In genomic region chr4:57861166-57861565, GRCm38 (mm10) we compare ENCODE assay signal across 19 mouse cellular contexts. TPM values are rescaled to one million over a fixed set of nuclear protein-coding genes. Genes with fewer than 3 reads are reported as not detected.
DNase-seq lines count a peak whose midpoint lies in the region; ATAC-seq and TF ChIP-seq lines count a peak whose summit lies in the region.
"Had no signal": no experiment of that assay in that cellular context is flagged by ENCODE, and none has a peak within 500 bp of the region (broad histone marks: within the 10 kb centered on the region; RNA-seq: fewer than 3 reads in every experiment).

No protein-coding gene starts in this region.

- H3K4me1 ChIP-seq in forebrain, embryonic 11.5 days (replicated peaks; ENCODE audit: control insufficient read depth, insufficient read depth, low read length): no peaks in the 10 kb centered on the region
- no peaks in the 10 kb centered on the region for H3K4me1 ChIP-seq in forebrain, embryonic 16.5 days (replicated peaks; ENCODE audit: control insufficient read depth, insufficient read depth, low read length)
- peaks cover 41% of the 10 kb centered on the region for H3K4me1 ChIP-seq in brown adipose tissue, adult 24 weeks (ENCODE audit: control insufficient read depth, insufficient read depth, insufficient read length, low read length)
- peaks cover 35% of the 10 kb centered on the region for H3K4me1 ChIP-seq in kidney, embryonic 15.5 days
- peaks cover 16% of the 10 kb centered on the region for H3K4me1 ChIP-seq in lung, postnatal 0 days (ENCODE audit: insufficient read depth, low read depth, low read length)
- H3K4me1 ChIP-seq: liver, embryonic 12.5 days had no signal

- no peak for TF ChIP-seq EP300 in lung, postnatal 0 days (IDR thresholded peaks at IDR 0.05)

- WGBS in forebrain, embryonic 11.5 days: 80% methylated on average over 6 of the region's 6 CpGs
- WGBS in forebrain, embryonic 16.5 days: 83% methylated on average over 6 of the region's 6 CpGs
- WGBS in kidney, embryonic 15.5 days: 31% methylated on average over 6 of the region's 6 CpGs
- 57% methylated on average over 6 of the region's 6 CpGs for WGBS in lung, postnatal 0 days

- no peak overlapping the region for H3K27ac ChIP-seq in forebrain, embryonic 11.5 days (ENCODE audit: low read depth, low read length)
- no peak overlapping the region for H3K27ac ChIP-seq in forebrain, embryonic 16.5 days (ENCODE audit: low read length)
- H3K27ac ChIP-seq in brown adipose tissue, adult 24 weeks (replicated peaks; ENCODE audit: low read depth, low read length): peak overlapping the region; percentile 87
- H3K27ac ChIP-seq in kidney, embryonic 15.5 days: no peak overlapping the region
- no peak overlapping the region for H3K27ac ChIP-seq in lung, postnatal 0 days (ENCODE audit: low read length)
- H3K27ac ChIP-seq: embryonic facial prominence, embryonic 10.5 days; liver, embryonic 12.5 days had no signal

- H3K9me3 ChIP-seq in forebrain, embryonic 11.5 days (ENCODE audit: control insufficient read depth, low read length): no peaks in the 10 kb centered on the region
- H3K9me3 ChIP-seq in forebrain, embryonic 16.5 days (ENCODE audit: control insufficient read depth, low read length): no peaks in the 10 kb centered on the region
- no peaks in the 10 kb centered on the region for H3K9me3 ChIP-seq in kidney, embryonic 15.5 days (replicated peaks)
- no peaks in the 10 kb centered on the region for H3K9me3 ChIP-seq in lung, postnatal 0 days (ENCODE audit: low read length)
- H3K9me3 ChIP-seq: embryonic facial prominence, embryonic 10.5 days; liver, embryonic 12.5 days had no signal

- TF ChIP-seq CTCF in lung, postnatal 0 days (IDR thresholded peaks at IDR 0.05): no peak

- peaks cover 4% of the 10 kb centered on the region; the same call in 1 of the 2 replicates for H3K36me3 ChIP-seq in forebrain, embryonic 11.5 days (ENCODE audit: control insufficient read depth, insufficient read depth, low read length)
- H3K36me3 ChIP-seq in forebrain, embryonic 16.5 days (ENCODE audit: control insufficient read depth, insufficient read depth): no peaks in the 10 kb centered on the region
- peaks cover 33% of the 10 kb centered on the region for H3K36me3 ChIP-seq in kidney, embryonic 15.5 days
- H3K36me3 ChIP-seq in lung, postnatal 0 days (ENCODE audit: insufficient read depth, low read length): peaks cover 21% of the 10 kb centered on the region

- DNase-seq in forebrain, embryonic 11.5 days (ENCODE audit: low spot score): peak; percentile 20
- peak; percentile 47 for DNase-seq in 3134 (ENCODE audit: extremely low read depth, insufficient read length, low spot score)
- DNase-seq in lung, postnatal 0 days (ENCODE audit: low spot score): no peak
- no peak for DNase-seq in cerebellum, postnatal 36 days
- DNase-seq in lung, postnatal 36 days: no peak
- DNase-seq: B cell, adult 2 months; cerebellum, adult 11 months; cerebellum, postnatal 14 days; forebrain, postnatal 0 days; gastrocnemius, postnatal 14 days; midbrain, embryonic 14.5 days; thymus, adult 2 months had no signal

- no peak overlapping the region for H3K4me3 ChIP-seq in forebrain, embryonic 11.5 days (ENCODE audit: low read depth, low read length)
- H3K4me3 ChIP-seq in forebrain, embryonic 16.5 days (replicated peaks; ENCODE audit: low read length): no peak overlapping the region
- H3K4me3 ChIP-seq in brown adipose tissue, adult 24 weeks (ENCODE audit: insufficient read depth, low read depth, low read length): no peak overlapping the region
- H3K4me3 ChIP-seq in kidney, embryonic 15.5 days (replicated peaks): no peak overlapping the region
- no peak overlapping the region for H3K4me3 ChIP-seq in lung, postnatal 0 days (ENCODE audit: low read depth, low read length)
- H3K4me3 ChIP-seq: embryonic facial prominence, embryonic 10.5 days; erythroblast, embryonic 14.5 days; liver, embryonic 12.5 days had no signal

- H3K27me3 ChIP-seq in forebrain, embryonic 11.5 days (ENCODE audit: control insufficient read depth, insufficient read depth, low read length): no peaks in the 10 kb centered on the region
- H3K27me3 ChIP-seq in forebrain, embryonic 16.5 days (replicated peaks; ENCODE audit: control insufficient read depth, insufficient read depth, low read length): no peaks in the 10 kb centered on the region
- H3K27me3 ChIP-seq in kidney, embryonic 15.5 days: no peaks in the 10 kb centered on the region
- H3K27me3 ChIP-seq in lung, postnatal 0 days (replicated peaks; ENCODE audit: insufficient read depth, low read length): no peaks in the 10 kb centered on the region
- H3K27me3 ChIP-seq: liver, embryonic 12.5 days had no signal

- no peak for ATAC-seq in forebrain, embryonic 11.5 days (replicated peaks; ENCODE audit: low FRiP score)
- no peak for ATAC-seq in forebrain, embryonic 16.5 days
- peak; percentile 59; the same call in 1 of the 2 replicates for ATAC-seq in kidney, embryonic 15.5 days (replicated peaks; ENCODE audit: low FRiP score)
- ATAC-seq in lung, postnatal 0 days: no peak
- ATAC-seq: forebrain, postnatal 0 days; liver, embryonic 12.5 days had no signal

- H3K9ac ChIP-seq in forebrain, embryonic 11.5 days (ENCODE audit: low read length): no peak overlapping the region
- no peak overlapping the region for H3K9ac ChIP-seq in forebrain, embryonic 16.5 days (replicated peaks; ENCODE audit: low read depth, low read length)
- H3K9ac ChIP-seq in kidney, embryonic 15.5 days: no peak overlapping the region
- H3K9ac ChIP-seq in lung, postnatal 0 days (replicated peaks; ENCODE audit: low read depth): no peak overlapping the region
- H3K9ac ChIP-seq: forebrain, postnatal 0 days; liver, embryonic 12.5 days; lung, embryonic 14.5 days had no signal

- no peak overlapping the region for H3K4me2 ChIP-seq in forebrain, embryonic 11.5 days (ENCODE audit: low read depth, low read length, severe bottlenecking)
- H3K4me2 ChIP-seq in forebrain, embryonic 16.5 days (ENCODE audit: low read length): no peak overlapping the region
- H3K4me2 ChIP-seq in kidney, embryonic 15.5 days: no peak overlapping the region
- no peak overlapping the region for H3K4me2 ChIP-seq in lung, postnatal 0 days (replicated peaks; ENCODE audit: low read depth, low read length)
- H3K4me2 ChIP-seq: liver, embryonic 12.5 days had no signal

RNA-seq across cellular contexts. Expression of gene D630039A03Rik, which starts 54.9 kb away (rescaled TPM):
- polyA plus RNA-seq in forebrain, embryonic 11.5 days (2014; fragmentation: Nextera tagmentation; extraction: Ambion mirVana): not detected in 2 replicates
- polyA plus RNA-seq in forebrain, embryonic 16.5 days (2015; fragmentation: Nextera tagmentation; extraction: Ambion mirVana): not detected in 2 replicates
- not detected in 2 replicates for polyA plus RNA-seq in brown adipose tissue, adult 24 weeks (2012; ENCODE audit: insufficient read depth, insufficient read length, missing spikeins)
- polyA plus RNA-seq in kidney, embryonic 15.5 days (2015; fragmentation: Nextera tagmentation; extraction: Ambion mirVana): 1.2 and 1.6 TPM in 2 replicates
- 2.7 and 3.0 TPM in 2 replicates for polyA plus RNA-seq in lung, postnatal 0 days (2015; fragmentation: Nextera tagmentation; extraction: Ambion mirVana)
- polyA plus RNA-seq: erythroblast, embryonic 14.5 days; forebrain, postnatal 0 days had no signal

Comparison
In these comparisons a context has a peak if more than half of its experiments do, and no peak if none do; other contexts are left out.
1. DNase-seq: peak in forebrain, embryonic 11.5 days (single experiment) and 3134 (single experiment); none in lung, postnatal 0 days (single experiment), cerebellum, postnatal 36 days (0 of 2) and lung, postnatal 36 days (single experiment).